Mouse (Mus musculus): Measurements from ENCODE around the gene Zfp410.

- TF ChIP-seq CTCF (IDR thresholded peaks at IDR 0.05; ENCODE audit: low read depth) = no peak
- no peak for TF ChIP-seq EP300 (IDR thresholded peaks at IDR 0.05; ENCODE audit: low read depth)
These were observed 57.3 kb downstream of the Zfp410 start for GRCm38 (mm10) chr12:84373831-84374481.
